Mouse (Mus musculus): ENCODE data around the gene Ryr2.

DNA sequence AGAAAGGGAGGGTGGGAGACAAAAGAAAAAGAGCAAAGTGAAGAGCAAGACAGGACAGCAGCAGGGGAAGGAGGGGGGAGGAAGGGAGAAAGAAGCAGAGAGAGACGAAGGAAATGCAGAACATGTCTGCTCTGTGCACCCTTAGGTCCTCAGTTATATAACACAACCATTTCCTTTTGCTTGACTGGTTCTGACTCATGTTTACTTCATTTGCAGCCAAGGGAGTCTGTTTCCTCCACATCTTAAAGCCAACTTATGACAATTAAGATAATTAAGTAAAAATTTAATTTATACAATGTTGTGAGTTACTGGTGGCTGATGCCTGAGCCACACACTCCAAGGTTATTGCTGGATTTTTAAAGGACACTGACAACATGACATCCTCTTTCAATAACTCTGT is 569.9 kb downstream of the Ryr2 start:
- TF ChIP-seq CTCF (IDR thresholded peaks at IDR 0.05; ENCODE audit: low read depth) (no peak), EP300 (IDR thresholded peaks at IDR 0.05; ENCODE audit: low read depth) (no peak)

Measured in liver, embryonic 14.5 days (tissue).